Mouse (Mus musculus): ENCODE data around the gene Pth1r. TPM values are rescaled to one million over a fixed set of nuclear protein-coding genes. Genes with fewer than 3 reads are reported as not detected.

The Pth1r gene
- polyA plus RNA-seq, 1 experiment from 2014 or later = 37.8 TPM

DNA sequence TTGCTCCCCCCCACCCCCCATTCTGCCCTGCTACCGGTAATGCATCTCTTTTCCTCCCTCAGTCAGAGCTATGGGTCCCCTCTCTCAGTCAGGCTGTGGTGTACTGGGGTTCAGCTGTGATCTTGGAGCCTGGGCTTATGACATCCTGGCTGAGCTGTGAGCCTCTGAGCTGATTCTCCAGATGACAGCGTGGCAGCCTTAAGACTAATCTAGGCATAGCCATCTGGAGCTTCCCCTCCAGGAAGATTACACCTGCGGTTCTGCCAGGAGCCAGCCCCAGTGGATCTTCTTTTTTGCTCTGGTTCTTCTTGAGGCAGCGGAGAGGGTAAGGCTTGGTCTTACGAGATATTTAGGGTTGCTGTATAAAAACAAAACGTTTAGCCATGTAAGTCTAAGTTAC lies 34.9 kb downstream of the Pth1r start:
- ATAC-seq (replicated peaks; ENCODE audit: insufficient number of reproducible peaks, low FRiP score, low TSS enrichment, low read depth) (no peak), DNase-seq (ENCODE audit: low spot score) (no peak)
- Histone ChIP-seq H3K4me2 (ENCODE audit: low read depth, low read length) (no peak overlapping the region), H3K4me3 (ENCODE audit: low read depth, low read length) (no peak overlapping the region), H3K4me1 (ENCODE audit: control insufficient read depth, insufficient read depth, low read length) (no peaks in the 10 kb centered on the region), H3K36me3 (replicated peaks; ENCODE audit: control insufficient read depth, insufficient read depth, low read depth, low read length) (no peaks in the 10 kb centered on the region; the same call in 1 of the 2 replicates), H3K9me3 (replicated peaks; ENCODE audit: control insufficient read depth, low read length) (no peaks in the 10 kb centered on the region), H3K27ac (replicated peaks; ENCODE audit: low read depth, low read length) (no peak overlapping the region), H3K27me3 (ENCODE audit: control insufficient read depth, insufficient read depth, low read length) (no peaks in the 10 kb centered on the region), H3K9ac (replicated peaks; ENCODE audit: low read length) (no peak overlapping the region)
- 92% methylated on average over 6 of the region's 6 CpGs for WGBS

DNA sequence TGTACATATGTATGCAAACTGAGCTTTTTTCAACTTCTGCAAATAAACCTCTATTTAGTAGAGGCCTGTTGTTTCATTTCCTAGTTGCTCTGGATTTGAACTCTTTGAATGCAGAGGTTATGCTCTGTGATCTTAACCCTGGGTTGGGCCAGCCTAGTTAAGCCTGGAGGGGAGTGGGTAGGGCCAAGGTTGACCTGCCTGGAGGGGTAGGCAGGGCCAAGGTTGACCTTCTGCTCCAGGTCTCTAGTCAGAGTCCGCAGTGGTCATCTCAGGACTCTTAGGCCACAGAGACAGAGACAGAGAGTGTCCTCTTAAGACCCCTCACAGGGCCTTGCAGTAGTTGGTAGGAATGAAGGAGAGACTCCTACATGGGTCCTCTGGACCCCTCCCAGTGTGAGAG lies 35.4 kb downstream of the Pth1r start:
- ATAC-seq (replicated peaks; ENCODE audit: insufficient number of reproducible peaks, low FRiP score, low TSS enrichment, low read depth) (no peak), DNase-seq (ENCODE audit: low spot score) (no peak)
- Histone ChIP-seq H3K4me1 (ENCODE audit: control insufficient read depth, insufficient read depth, low read length) (no peaks in the 10 kb centered on the region), H3K27me3 (ENCODE audit: control insufficient read depth, insufficient read depth, low read length) (no peaks in the 10 kb centered on the region), H3K9me3 (replicated peaks; ENCODE audit: control insufficient read depth, low read length) (no peaks in the 10 kb centered on the region), H3K9ac (replicated peaks; ENCODE audit: low read length) (no peak overlapping the region), H3K27ac (replicated peaks; ENCODE audit: low read depth, low read length) (no peak overlapping the region), H3K4me3 (ENCODE audit: low read depth, low read length) (no peak overlapping the region), H3K36me3 (replicated peaks; ENCODE audit: control insufficient read depth, insufficient read depth, low read depth, low read length) (no peaks in the 10 kb centered on the region; the same call in 1 of the 2 replicates), H3K4me2 (ENCODE audit: low read depth, low read length) (no peak overlapping the region)
- WGBS = 81% methylated on average over 1 of the region's 1 CpGs

DNA sequence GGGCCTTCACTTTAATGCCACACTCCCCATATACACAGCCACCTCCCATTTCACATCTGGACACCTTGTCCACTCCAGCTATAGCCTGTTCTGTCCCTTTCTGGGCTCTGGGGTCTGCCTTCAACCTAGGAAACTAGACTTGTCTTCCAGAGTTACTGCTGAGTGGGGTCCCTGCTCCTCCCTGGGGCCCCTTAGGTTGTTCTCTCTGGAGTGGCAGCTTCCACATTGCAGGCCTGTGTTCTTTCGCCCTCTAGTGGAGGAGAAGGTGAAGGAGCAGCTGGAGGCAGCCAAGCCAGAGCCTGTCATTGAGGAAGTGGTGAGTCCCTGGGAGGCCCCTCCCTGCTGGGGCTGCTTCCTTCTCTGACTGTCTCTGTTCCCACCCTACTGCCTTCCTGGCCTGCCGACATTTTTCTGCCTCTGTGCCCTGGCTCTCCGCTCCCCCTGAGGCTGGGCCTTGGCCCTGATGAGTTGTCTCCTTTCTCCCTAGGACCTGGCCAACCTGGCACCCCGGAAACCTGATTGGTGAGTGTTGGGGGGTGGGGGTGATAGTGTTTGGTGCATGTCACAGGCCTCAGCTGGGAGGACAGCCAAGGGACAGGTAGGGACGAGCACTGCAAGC lies 37.2 kb downstream of the Pth1r start:
- DNase-seq (ENCODE audit: low spot score) = peak; percentile 80
- Histone ChIP-seq H3K4me2 (ENCODE audit: low read depth, low read length) (no peak overlapping the region), H3K27ac (replicated peaks; ENCODE audit: low read depth, low read length) (no peak overlapping the region), H3K9me3 (replicated peaks; ENCODE audit: control insufficient read depth, low read length) (no peaks in the 10 kb centered on the region), H3K4me3 (ENCODE audit: low read depth, low read length) (no peak overlapping the region), H3K4me1 (ENCODE audit: control insufficient read depth, insufficient read depth, low read length) (no peaks in the 10 kb centered on the region), H3K36me3 (replicated peaks; ENCODE audit: control insufficient read depth, insufficient read depth, low read depth, low read length) (no peaks in the 10 kb centered on the region; the same call in 1 of the 2 replicates), H3K9ac (replicated peaks; ENCODE audit: low read length) (no peak overlapping the region), H3K27me3 (ENCODE audit: control insufficient read depth, insufficient read depth, low read length) (no peaks in the 10 kb centered on the region)
- ATAC-seq (replicated peaks; ENCODE audit: insufficient number of reproducible peaks, low FRiP score, low TSS enrichment, low read depth) = peak; percentile 72
- WGBS = 49% methylated on average over 5 of the region's 5 CpGs

DNA sequence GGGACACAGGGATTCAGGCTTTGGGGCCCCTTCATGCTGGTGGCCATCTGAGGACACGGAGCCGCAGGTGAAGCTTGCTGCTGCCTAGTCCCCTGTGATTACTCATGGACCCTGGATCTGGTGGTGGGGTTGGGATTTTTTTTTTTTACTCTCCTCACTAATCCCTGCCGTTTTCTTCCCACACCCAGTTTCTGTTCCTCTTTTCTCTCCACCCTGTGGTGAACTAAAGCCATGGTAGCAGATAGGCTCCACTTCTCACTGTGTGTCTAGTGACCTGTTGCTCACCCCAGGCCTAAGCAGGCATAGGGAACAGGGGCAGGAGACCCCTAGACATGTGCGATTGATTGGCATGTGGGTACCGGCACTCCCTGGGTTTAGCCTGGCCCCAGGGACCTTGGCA lies 40.2 kb downstream of the Pth1r start:
- H3K4me3 ChIP-seq (ENCODE audit: low read depth, low read length) = no peak overlapping the region
- no peak overlapping the region for H3K27ac ChIP-seq (replicated peaks; ENCODE audit: low read depth, low read length)
- H3K9me3 ChIP-seq (replicated peaks; ENCODE audit: control insufficient read depth, low read length) = no peaks in the 10 kb centered on the region
- no peaks in the 10 kb centered on the region for H3K4me1 ChIP-seq (ENCODE audit: control insufficient read depth, insufficient read depth, low read length)
- ATAC-seq (replicated peaks; ENCODE audit: insufficient number of reproducible peaks, low FRiP score, low TSS enrichment, low read depth) = no peak
- no peaks in the 10 kb centered on the region for H3K27me3 ChIP-seq (ENCODE audit: control insufficient read depth, insufficient read depth, low read length)
- H3K4me2 ChIP-seq (ENCODE audit: low read depth, low read length) = no peak overlapping the region
- no peak for DNase-seq (ENCODE audit: low spot score)
- H3K9ac ChIP-seq (replicated peaks; ENCODE audit: low read length) = no peak overlapping the region
- no peaks in the 10 kb centered on the region; the same call in 1 of the 2 replicates for H3K36me3 ChIP-seq (replicated peaks; ENCODE audit: control insufficient read depth, insufficient read depth, low read depth, low read length)
- WGBS = 84% methylated on average over 5 of the region's 5 CpGs

DNA sequence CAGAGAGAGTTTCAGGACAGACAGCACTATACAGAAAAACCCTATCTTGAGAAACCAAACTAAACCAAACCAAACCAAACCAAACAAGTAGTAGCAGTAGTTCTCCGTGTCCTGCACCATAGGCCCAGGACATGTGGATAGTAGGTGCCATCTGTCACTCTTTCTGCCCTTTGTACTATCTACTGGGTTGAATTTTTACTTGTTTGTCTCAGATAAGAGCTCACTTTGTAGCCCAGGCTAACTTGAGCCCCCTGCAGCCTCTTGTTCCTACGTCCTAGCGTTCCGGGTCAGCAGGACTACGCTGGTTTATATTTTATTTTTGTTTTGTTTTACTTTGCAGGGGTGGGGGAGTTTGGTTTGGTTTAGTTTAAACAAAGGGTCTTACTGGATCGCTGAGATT lies 43.0 kb downstream of the Pth1r start:
- no peaks in the 10 kb centered on the region for H3K4me1 ChIP-seq (ENCODE audit: control insufficient read depth, insufficient read depth, low read length)
- no peaks in the 10 kb centered on the region for H3K9me3 ChIP-seq (replicated peaks; ENCODE audit: control insufficient read depth, low read length)
- no peaks in the 10 kb centered on the region; the same call in 1 of the 2 replicates for H3K36me3 ChIP-seq (replicated peaks; ENCODE audit: control insufficient read depth, insufficient read depth, low read depth, low read length)
- DNase-seq (ENCODE audit: low spot score) = no peak
- H3K9ac ChIP-seq (replicated peaks; ENCODE audit: low read length) = no peak overlapping the region
- no peak overlapping the region for H3K4me3 ChIP-seq (ENCODE audit: low read depth, low read length)
- ATAC-seq (replicated peaks; ENCODE audit: insufficient number of reproducible peaks, low FRiP score, low TSS enrichment, low read depth) = no peak
- H3K4me2 ChIP-seq (ENCODE audit: low read depth, low read length) = no peak overlapping the region
- no peaks in the 10 kb centered on the region for H3K27me3 ChIP-seq (ENCODE audit: control insufficient read depth, insufficient read depth, low read length)
- no peak overlapping the region for H3K27ac ChIP-seq (replicated peaks; ENCODE audit: low read depth, low read length)
- WGBS = 90% methylated on average over 6 of the region's 6 CpGs

DNA sequence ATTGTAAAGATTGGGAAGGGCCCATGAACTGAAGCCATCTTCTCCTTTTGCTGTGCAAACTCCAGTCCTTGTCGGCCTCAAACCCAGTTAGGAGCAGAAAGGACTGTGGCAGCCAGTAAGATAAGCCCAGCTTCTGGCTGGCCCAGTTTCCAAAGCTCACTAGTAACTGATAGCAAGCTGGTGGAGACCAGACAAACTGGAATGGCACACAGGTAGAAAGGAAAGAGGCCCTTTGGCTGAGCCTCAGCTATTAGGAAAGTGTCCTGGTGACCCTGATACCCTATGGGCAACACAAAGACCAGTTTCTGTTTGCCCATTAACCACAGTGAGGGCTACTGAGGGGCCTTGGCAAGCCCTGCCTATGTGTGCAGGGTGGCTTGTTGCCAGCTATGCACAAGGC lies 44.1 kb downstream of the Pth1r start:
- WGBS = 81% methylated on average over 1 of the region's 1 CpGs
- H3K4me2 ChIP-seq (ENCODE audit: low read depth, low read length) = no peak overlapping the region
- H3K36me3 ChIP-seq (replicated peaks; ENCODE audit: control insufficient read depth, insufficient read depth, low read depth, low read length) = no peaks in the 10 kb centered on the region
- H3K27me3 ChIP-seq (ENCODE audit: control insufficient read depth, insufficient read depth, low read length) = no peaks in the 10 kb centered on the region
- H3K4me3 ChIP-seq (ENCODE audit: low read depth, low read length) = no peak overlapping the region
- DNase-seq (ENCODE audit: low spot score) = no peak
- ATAC-seq (replicated peaks; ENCODE audit: insufficient number of reproducible peaks, low FRiP score, low TSS enrichment, low read depth) = no peak
- no peak overlapping the region for H3K9ac ChIP-seq (replicated peaks; ENCODE audit: low read length)
- H3K4me1 ChIP-seq (ENCODE audit: control insufficient read depth, insufficient read depth, low read length) = no peaks in the 10 kb centered on the region
- H3K27ac ChIP-seq (replicated peaks; ENCODE audit: low read depth, low read length) = no peak overlapping the region
- no peaks in the 10 kb centered on the region for H3K9me3 ChIP-seq (replicated peaks; ENCODE audit: control insufficient read depth, low read length)

DNA sequence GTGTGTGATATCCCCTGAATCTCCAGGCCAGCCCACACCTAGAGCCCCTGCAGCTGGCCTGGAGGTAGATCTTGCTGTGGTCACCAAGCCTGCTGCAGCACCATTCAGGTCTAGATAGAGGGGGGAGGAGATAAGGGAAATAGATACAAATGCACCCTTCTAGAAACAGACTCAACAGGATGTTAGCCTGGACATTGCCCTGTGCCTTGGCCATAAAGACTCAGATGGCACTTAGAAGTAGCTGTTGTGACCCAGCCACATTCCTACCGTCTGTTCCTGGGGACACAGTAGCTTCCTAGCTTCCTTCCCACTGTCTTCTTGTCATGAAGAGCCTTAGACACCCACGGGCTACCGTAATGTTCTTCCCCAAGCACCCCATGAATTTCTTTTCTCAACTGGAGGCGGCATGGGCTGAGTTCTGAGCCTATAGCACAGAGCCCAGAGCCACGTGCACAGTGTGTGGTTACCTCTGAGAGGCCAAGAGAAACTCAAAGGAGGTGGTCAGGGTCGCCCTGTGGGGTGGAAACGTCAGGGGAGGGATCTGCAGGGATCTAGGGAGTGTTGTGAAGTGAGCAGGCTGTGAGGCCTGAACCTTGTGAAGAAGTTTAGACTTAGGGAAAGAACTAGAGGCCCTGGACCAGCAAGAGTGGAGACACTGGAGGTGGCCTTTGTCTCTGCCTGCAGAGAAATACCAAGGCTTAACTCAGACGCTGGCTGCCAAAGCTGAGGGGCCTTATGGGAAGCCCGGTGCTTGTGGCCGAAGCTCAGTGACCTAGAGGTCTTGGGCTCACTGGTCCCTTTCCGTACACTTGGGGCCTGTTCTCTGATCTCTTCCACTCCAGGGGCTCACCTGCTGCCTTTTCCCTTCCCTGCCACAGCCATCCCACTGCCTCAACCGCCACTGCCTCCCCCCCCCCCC lies 45.6 kb downstream of the Pth1r start:
- ATAC-seq (replicated peaks; ENCODE audit: insufficient number of reproducible peaks, low FRiP score, low TSS enrichment, low read depth) (no peak), DNase-seq (ENCODE audit: low spot score) (no peak)
- H3K36me3 ChIP-seq (replicated peaks; ENCODE audit: control insufficient read depth, insufficient read depth, low read depth, low read length) = no peaks in the 10 kb centered on the region
- no peak overlapping the region for H3K9ac ChIP-seq (replicated peaks; ENCODE audit: low read length)
- H3K27me3 ChIP-seq (ENCODE audit: control insufficient read depth, insufficient read depth, low read length) = no peaks in the 10 kb centered on the region
- H3K4me3 ChIP-seq (ENCODE audit: low read depth, low read length) = no peak overlapping the region
- WGBS = 78% methylated on average over 11 of the region's 12 CpGs
- no peaks in the 10 kb centered on the region for H3K4me1 ChIP-seq (ENCODE audit: control insufficient read depth, insufficient read depth, low read length)
- H3K27ac ChIP-seq (replicated peaks; ENCODE audit: low read depth, low read length) = no peak overlapping the region
- H3K4me2 ChIP-seq (ENCODE audit: low read depth, low read length) = no peak overlapping the region
- no peaks in the 10 kb centered on the region for H3K9me3 ChIP-seq (replicated peaks; ENCODE audit: control insufficient read depth, low read length)

DNA sequence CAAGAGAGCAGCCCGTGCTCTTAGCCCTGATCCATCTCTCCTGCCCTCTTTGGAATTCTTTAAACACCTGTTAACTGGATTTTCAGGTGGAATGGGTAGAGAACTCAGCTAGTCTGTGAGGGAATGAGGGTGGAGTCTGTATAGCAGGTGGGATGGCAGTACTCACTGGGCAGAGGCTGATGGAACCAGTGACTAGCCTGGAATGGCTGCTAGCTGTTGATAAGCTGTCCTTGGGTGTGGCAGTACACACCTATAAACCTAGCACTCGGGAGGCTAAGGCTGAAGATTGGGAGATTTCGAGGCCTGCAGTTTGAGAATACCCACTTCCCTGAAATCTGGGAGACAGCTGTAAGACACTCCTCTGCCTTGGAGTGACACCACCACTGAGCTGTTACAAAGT lies 47.4 kb downstream of the Pth1r start:
- Histone ChIP-seq H3K27me3 (ENCODE audit: control insufficient read depth, insufficient read depth, low read length) (no peaks in the 10 kb centered on the region), H3K36me3 (replicated peaks; ENCODE audit: control insufficient read depth, insufficient read depth, low read depth, low read length) (no peaks in the 10 kb centered on the region), H3K27ac (replicated peaks; ENCODE audit: low read depth, low read length) (no peak overlapping the region), H3K4me2 (ENCODE audit: low read depth, low read length) (no peak overlapping the region), H3K4me1 (ENCODE audit: control insufficient read depth, insufficient read depth, low read length) (no peaks in the 10 kb centered on the region), H3K9me3 (replicated peaks; ENCODE audit: control insufficient read depth, low read length) (no peaks in the 10 kb centered on the region), H3K9ac (replicated peaks; ENCODE audit: low read length) (no peak overlapping the region), H3K4me3 (ENCODE audit: low read depth, low read length) (no peak overlapping the region)
- ATAC-seq (replicated peaks; ENCODE audit: insufficient number of reproducible peaks, low FRiP score, low TSS enrichment, low read depth) = no peak
- WGBS = 89% methylated on average over 3 of the region's 3 CpGs
- no peak for DNase-seq (ENCODE audit: low spot score)
